Mouse (Mus musculus) forebrain, embryonic 14.5 days (tissue): Measurements from ENCODE around the gene Keap1. TPM values are rescaled to one million over a fixed set of nuclear protein-coding genes. Genes with fewer than 3 reads are reported as not detected.
"Not testable (repeated sequence)": the region's sequence is repeated elsewhere in the genome, so short reads cannot be mapped to it uniquely, and the experiment has no call there.

ENCODE experiments used
- ATAC-seq: fragments of 200-750 bp; cut with Nextera tagmentation; 2 replicates; pipeline ENCODE4 v1.8.0; 2017; ENCODE audit warnings: mild to moderate bottlenecking, moderate library complexity
- DNase-seq: peaks from one replicate; pipeline ENCODE4 v3.0.0-alpha.2; 2015; ENCODE audit warnings: low spot score
- H3K27ac ChIP-seq: fragments of 300-500 bp; sonication (generic); 2 replicates; pipeline ENCODE4 v1.5.1; 2014; ENCODE audit warnings: low read depth, mild to moderate bottlenecking, control low read depth, low read length, moderate library complexity
- H3K27me3 ChIP-seq: fragments of 300-500 bp; sonication (generic); replicated peaks from 2 replicates; pipeline ENCODE4 v1.6.1; 2014; ENCODE audit warnings: low read length, control low read depth, mixed read lengths; ENCODE audit not compliant: control insufficient read depth, insufficient read depth
- H3K36me3 ChIP-seq: fragments of 300-500 bp; sonication (generic); 2 replicates; pipeline ENCODE4 v1.6.1; 2014; ENCODE audit warnings: low read length, control low read depth; ENCODE audit not compliant: control insufficient read depth, insufficient read depth
- H3K4me1 ChIP-seq: fragments of 300-500 bp; sonication (generic); 2 replicates; pipeline ENCODE4 v1.6.1; 2014; ENCODE audit warnings: antibody characterized with exemption, low read length, control low read depth; ENCODE audit not compliant: control insufficient read depth, insufficient read depth
- H3K4me2 ChIP-seq: fragments of 300-500 bp; sonication (generic); 2 replicates; pipeline ENCODE4 v1.6.1; 2014; ENCODE audit warnings: mild to moderate bottlenecking, control low read depth, low read length
- H3K4me3 ChIP-seq: fragments of 300-500 bp; sonication (generic); 2 replicates; pipeline ENCODE4 v1.5.1; 2014; ENCODE audit warnings: low read depth, low read length, control low read depth
- H3K9ac ChIP-seq: fragments of 300-500 bp; sonication (generic); 2 replicates; pipeline ENCODE4 v1.6.1; 2014; ENCODE audit warnings: mild to moderate bottlenecking, low read length, control low read depth, moderate library complexity
- H3K9me3 ChIP-seq: fragments of 300-500 bp; sonication (generic); replicated peaks from 2 replicates; pipeline ENCODE4 v1.6.1; 2016; ENCODE audit warnings: low read length, control low read depth, mixed read lengths; ENCODE audit not compliant: control insufficient read depth
- WGBS: fragments of 180-500 bp; shearing (Covaris S2); extraction: QIAGEN DNeasy Blood & Tissue Kit; methylation state at CpG from one replicate; pipeline ENCODE4 v1.1.7; 2014; 5-methylcytosine and 5-hydroxymethylcytosine counted together
- polyA plus RNA-seq: library from polyadenylated mRNA; unstranded; fragments of >200 nt; fragmentation: Nextera tagmentation; extraction: Ambion mirVana; gene quantifications from 2 replicates; pipeline ENCODE4 v1.2.1, GENCODE M21; 2014

Keap1 gene
- polyA plus RNA-seq, 1 experiment from 2014 or later, result 34.7 TPM

DNA sequence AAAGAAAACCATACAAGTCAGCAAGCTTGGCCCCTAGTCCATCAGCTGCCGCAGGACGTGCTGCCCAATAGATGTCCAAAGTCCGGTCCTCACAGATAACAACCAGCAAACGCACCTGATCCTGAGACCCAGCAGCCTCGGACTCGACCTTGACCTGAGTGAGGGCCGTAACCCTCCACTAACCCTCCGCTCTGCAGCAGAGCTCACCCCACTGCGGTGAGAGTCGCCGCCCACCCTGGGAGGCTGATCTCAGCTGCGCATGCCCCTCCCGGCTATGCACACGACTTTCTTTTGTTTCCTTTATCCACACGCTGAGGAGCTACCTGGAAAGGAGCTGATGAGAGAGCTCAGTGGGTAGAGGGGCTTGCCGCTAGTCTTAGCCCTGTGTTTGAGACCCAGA is 11.8 kb downstream of the Keap1 start:
- Histone ChIP-seq H3K4me1 (peaks cover 5% of the 10 kb centered on the region; the same call in 1 of the 2 replicates), H3K4me3 (peak overlapping the region; percentile 20), H3K36me3 (peaks cover 32% of the 10 kb centered on the region), H3K9me3 (no peaks in the 10 kb centered on the region), H3K9ac (peak overlapping the region; percentile 50; the same call in 1 of the 2 replicates), H3K4me2 (peak overlapping the region; percentile 43), H3K27me3 (no peaks in the 10 kb centered on the region), H3K27ac (no peak overlapping the region)
- 11% methylated on average over 16 of the region's 16 CpGs for WGBS
- DNase-seq, result peak; percentile 68
- peak; percentile 75 for ATAC-seq

GRCm38 (mm10) chr9:21225415-21225758 is 13.8 kb downstream of the Keap1 start:
- Histone ChIP-seq H3K4me1 (peaks cover 5% of the 10 kb centered on the region; the same call in 1 of the 2 replicates), H3K9me3 (no peaks in the 10 kb centered on the region), H3K27ac (no peak overlapping the region), H3K4me3 (no peak overlapping the region), H3K36me3 (peaks cover 15% of the 10 kb centered on the region; the same call in 1 of the 2 replicates), H3K4me2 (peak overlapping the region; percentile 33), H3K27me3 (no peaks in the 10 kb centered on the region), H3K9ac (peak overlapping the region; percentile 21; the same call in 1 of the 2 replicates)
- DNase-seq (no peak), ATAC-seq (no peak)
- 28% methylated on average over 7 of the region's 7 CpGs for WGBS

DNA sequence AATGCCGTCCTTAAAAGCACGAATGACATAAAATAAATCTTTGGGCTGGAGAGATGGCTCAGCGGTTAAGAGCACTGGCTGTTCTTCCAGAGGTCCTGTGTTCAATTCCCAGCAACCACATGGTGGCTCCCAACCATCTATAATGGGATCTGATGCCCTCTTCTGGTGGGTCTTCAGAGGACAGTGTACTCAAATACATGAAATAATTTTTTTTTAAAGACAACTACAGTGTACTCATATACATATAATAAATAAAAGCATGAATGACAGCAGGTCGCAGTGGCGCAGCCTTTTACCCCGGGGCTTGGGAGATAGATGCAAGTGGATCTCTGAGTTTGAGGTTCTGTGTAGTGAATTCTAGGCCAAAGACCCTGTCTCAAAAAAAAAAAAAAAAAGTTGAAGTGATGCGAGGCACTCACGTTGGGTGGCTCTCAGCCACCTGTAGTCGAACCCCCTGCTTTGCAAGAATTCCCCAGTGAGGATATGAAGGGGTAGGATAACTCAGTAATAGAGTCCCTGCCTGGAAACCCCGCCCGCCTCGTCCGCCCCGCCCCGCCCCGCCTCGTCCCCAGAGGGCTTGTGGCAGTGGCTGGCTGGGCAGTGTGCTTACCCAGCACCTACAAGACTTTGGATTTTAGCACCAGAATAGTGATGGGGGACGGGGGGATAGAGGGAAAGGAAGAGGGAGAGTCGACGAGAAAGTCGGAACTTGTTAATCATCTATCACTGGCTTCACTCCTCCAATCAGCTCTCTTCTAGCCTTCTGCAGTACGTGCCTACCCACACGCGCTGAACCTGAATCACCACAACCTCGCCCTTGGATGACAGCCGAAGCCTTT is 14.4 kb downstream of the Keap1 start:
- H3K4me2 ChIP-seq, result peak overlapping the region; percentile 33
- DNase-seq, result no peak
- no peak overlapping the region for H3K4me3 ChIP-seq
- peaks cover 5% of the 10 kb centered on the region; the same call in 1 of the 2 replicates for H3K4me1 ChIP-seq
- H3K27me3 ChIP-seq, result no peaks in the 10 kb centered on the region
- H3K27ac ChIP-seq, result no peak overlapping the region
- 22% methylated on average over 26 of the region's 26 CpGs for WGBS
- ATAC-seq, result no peak
- H3K9ac ChIP-seq, result peak overlapping the region; percentile 21; the same call in 1 of the 2 replicates
- no peaks in the 10 kb centered on the region for H3K9me3 ChIP-seq
- H3K36me3 ChIP-seq, result peaks cover 9% of the 10 kb centered on the region; the same call in 1 of the 2 replicates

DNA sequence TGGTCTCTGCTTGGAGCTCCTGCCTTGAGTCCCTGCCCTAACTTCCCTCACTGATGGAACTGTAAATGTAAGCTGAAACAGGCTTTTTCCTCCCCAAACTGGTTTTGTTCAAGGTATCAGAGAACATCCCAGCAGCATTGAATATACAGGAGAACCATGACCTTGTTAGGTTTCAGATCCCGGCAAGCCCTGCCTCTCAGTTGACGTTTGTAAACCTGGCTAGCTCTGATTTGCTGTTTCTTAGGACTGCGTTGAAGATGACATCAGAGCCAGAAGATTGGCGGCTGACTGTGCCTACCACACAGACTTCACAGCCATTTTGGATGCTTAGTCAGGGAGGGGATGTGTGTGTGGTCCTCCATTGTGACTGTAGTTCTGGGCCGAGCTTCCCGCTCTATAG is 15.3 kb downstream of the Keap1 start:
- H3K9me3 ChIP-seq, result no peaks in the 10 kb centered on the region
- no peaks in the 10 kb centered on the region for H3K27me3 ChIP-seq
- peaks cover 5% of the 10 kb centered on the region; the same call in 1 of the 2 replicates for H3K4me1 ChIP-seq
- H3K4me3 ChIP-seq, result no peak overlapping the region
- WGBS, result 90% methylated on average over 6 of the region's 6 CpGs
- H3K9ac ChIP-seq, result no peak overlapping the region
- DNase-seq, result no peak
- 0 out of 2 replicates have a peak, but pooled peaks cover under 1% of the 10 kb centered on the region for H3K36me3 ChIP-seq
- H3K4me2 ChIP-seq, result no peak overlapping the region
- no peak overlapping the region for H3K27ac ChIP-seq
- no peak for ATAC-seq

DNA sequence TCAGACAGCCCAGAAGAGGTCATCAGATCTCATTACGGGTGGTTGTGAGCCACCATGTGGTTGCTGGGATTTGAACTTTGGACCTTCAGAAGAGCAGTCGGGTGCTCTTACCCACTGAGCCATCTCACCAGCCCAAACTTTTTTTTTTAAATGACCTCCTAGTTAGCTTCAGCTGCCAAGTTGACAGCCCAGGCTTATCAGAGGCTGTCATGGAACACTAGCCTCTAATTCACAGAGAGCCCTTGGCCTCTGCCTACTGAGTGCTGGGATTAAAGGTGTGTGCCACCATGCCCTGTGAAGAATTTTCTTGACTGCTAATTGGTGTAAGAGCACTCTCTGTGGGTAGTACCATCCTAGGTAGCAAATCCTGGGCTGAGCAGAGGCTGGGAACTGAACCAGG is 15.7 kb downstream of the Keap1 start:
- not testable (repeated sequence) for ATAC-seq, H3K4me3 ChIP-seq, H3K4me2 ChIP-seq, H3K27ac ChIP-seq, DNase-seq, H3K4me1 ChIP-seq, H3K9ac ChIP-seq, H3K27me3 ChIP-seq, H3K9me3 ChIP-seq, H3K36me3 ChIP-seq
- 91% methylated on average over 1 of the region's 2 CpGs for WGBS

DNA sequence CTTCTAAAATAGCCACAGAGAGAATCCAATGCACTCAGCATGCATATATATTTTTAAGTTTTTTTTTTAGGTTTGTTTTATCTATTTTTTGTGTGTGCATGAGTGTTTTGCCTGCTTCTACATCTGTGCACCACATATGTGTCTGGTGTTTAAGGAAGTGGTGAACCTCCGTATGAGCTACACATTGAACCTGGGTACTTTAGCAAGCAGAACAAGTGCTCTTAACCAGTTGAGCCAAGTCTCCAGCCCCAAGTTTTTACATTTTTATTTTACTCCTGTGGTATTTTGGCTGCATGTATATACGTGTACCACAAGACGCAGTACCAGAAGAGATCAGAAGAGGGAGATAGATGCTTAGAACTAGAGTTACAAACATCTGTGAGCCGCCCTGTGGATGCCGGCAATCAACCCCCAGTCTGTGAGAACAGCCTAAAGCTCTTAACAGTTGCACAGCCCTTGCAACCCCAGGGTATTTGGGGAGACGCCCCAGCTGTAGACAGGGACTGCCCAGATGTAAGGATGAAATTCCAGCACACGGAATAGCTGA is 17.7 kb downstream of the Keap1 start:
- 14% methylated on average over 7 of the region's 7 CpGs for WGBS
- ATAC-seq, result peak; percentile 62
- DNase-seq, result peak; percentile 87

DNA sequence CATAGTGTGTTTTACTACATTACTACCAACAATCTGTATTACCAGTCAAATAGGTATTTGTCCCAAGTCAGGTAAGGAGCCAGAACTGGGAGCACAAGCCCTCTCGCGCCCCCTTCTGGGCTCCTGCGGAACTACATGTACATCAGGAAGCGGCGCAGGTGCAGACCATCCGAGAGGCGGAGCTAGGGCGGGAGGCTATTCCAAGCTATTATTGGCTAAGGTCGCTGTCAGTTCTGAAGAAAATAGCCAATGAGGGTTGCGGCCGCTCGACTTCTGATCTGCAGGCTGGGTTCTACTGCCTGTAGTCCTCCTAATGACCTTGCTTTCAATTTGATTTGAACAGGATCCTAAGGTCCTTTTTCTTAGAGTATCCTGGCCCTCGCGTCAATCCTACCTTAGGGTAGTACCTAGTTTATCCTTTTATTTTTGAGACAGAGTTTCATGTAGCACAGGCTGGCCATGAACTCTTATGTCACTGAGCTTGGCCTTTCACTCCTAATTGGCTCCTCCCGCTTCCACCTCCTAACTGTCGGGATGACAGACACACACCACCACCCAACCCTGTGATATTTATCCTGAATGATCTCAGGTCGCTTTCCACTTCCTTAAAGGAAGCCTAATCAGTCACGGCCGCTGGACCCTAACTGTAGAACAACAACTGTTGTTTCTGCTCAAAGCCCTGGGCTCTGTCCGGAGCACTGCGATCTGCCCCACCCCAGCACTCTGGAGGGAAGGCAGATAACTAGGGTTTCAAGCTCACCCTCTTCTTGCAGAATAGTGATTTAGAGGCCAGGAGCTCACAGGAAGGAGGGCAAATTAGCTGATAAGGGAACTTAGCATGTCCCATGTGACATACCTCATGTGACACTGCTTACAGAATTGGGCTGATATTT is 18.4 kb downstream of the Keap1 start:
- peak; percentile 94 for DNase-seq
- 15% methylated on average over 21 of the region's 21 CpGs for WGBS

More for the DNA sequence above, 17.7 kb downstream of the Keap1 start:
- no peaks in the 10 kb centered on the region for H3K9me3 ChIP-seq
- peaks cover 5% of the 10 kb centered on the region; the same call in 1 of the 2 replicates for H3K4me1 ChIP-seq
- H3K4me3 ChIP-seq, result no peak overlapping the region
- H3K4me2 ChIP-seq, result no peak overlapping the region
- no peaks in the 10 kb centered on the region for H3K27me3 ChIP-seq
- H3K36me3 ChIP-seq, result no peaks in the 10 kb centered on the region
- H3K9ac ChIP-seq, result no peak overlapping the region
- no peak overlapping the region for H3K27ac ChIP-seq

GRCm38 (mm10) chr9:21219820-21220219 is 19.3 kb downstream of the Keap1 start:
- Histone ChIP-seq H3K36me3 (no peaks in the 10 kb centered on the region), H3K9me3 (no peaks in the 10 kb centered on the region), H3K27me3 (no peaks in the 10 kb centered on the region), H3K9ac (no peak overlapping the region), H3K4me2 (no peak overlapping the region), H3K4me3 (no peak overlapping the region), H3K4me1 (no peaks in the 10 kb centered on the region), H3K27ac (no peak overlapping the region)
- no peak for ATAC-seq
- no peak for DNase-seq
- WGBS, result 54% methylated on average over 3 of the region's 3 CpGs

More for the DNA sequence above, 18.4 kb downstream of the Keap1 start:
- Histone ChIP-seq H3K36me3 (no peaks in the 10 kb centered on the region), H3K27me3 (no peaks in the 10 kb centered on the region), H3K9me3 (no peaks in the 10 kb centered on the region), H3K4me3 (peak overlapping the region; percentile 8), H3K27ac (no peak overlapping the region), H3K9ac (no peak overlapping the region), H3K4me1 (peaks cover 5% of the 10 kb centered on the region; the same call in 1 of the 2 replicates), H3K4me2 (peak overlapping the region; percentile 43)
- ATAC-seq, result peak; percentile 90
